Mouse (Mus musculus) layer of hippocampus, postnatal 36 days (tissue): ENCODE data around the gene Cmas. TPM values are rescaled to one million over a fixed set of nuclear protein-coding genes. Genes with fewer than 3 reads are reported as not detected.

ENCODE experiments used
- DNase-seq, 2 experiments: peaks; one replicate each; pipeline ENCODE4 v3.0.0; 2022
- total RNA-seq, 2 experiments: library from RNA; stranded (reverse); gene quantifications; 2 replicates each; pipeline ENCODE4 v1.2.3; 2021

Gene Cmas
- total RNA-seq: 100 to 1,000 TPM in 1 of 2 experiments, 10 to 100 TPM in 1; 93.1 to 101 TPM

DNA sequence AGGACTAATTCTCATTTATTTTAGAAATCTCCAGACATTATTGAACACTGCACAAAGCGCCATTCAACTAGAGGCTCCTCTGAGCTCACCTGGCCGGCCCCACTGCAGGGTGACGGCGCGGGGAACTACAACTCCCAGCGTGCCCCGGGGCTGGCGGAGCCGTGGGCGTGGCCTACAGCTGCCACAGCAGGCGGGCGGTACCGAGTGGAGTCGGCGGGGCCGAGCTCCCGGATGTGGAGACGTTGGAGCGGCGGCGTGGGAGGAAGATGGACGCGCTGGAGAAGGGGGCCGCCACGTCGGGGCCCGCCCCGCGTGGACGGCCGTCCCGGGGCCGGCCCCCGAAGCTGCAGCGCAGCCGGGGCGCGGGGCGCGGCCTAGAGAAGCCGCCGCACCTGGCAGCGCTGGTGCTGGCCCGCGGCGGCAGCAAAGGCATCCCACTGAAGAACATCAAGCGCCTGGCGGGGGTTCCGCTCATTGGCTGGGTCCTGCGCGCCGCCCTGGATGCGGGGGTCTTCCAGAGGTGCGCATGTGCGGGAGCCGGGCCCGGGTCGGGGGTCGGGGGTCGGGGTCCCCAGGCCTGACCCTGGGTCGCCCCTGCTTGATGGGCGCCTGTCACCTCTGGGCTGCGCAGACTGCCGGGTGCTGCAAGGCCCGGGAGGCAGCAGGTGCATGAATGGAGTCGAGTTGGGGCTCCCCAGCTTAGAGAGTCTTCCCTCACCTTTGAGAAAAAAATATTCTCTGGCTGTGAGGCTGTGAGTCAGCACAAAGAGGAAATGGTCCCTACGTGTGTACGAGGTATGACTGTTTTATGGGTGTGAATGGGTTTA lies at the start of gene Cmas:
Cmas (plus strand) TSS at position 180 of the 827 bp plus-strand sequence.
- peak; percentile 86 to 88 for DNase-seq

DNA sequence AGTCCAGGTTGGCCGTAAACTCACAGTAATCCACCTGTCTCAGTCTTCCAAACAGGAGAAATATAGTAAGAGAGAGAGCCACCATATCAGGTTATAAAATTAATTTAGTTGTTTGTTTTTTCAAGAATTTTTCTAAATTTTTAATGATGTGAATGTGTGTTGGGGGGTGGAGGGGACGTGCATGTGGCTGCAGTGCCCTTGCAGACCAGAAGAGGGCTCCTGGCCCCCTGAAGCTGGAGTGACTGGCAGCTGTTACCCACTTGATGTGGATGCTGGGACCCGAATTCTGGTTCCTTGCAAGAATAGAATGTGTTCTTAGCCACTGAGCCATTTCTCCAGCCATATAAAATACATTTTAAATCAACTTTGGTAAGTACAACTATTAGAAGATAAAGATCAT lies 49.8 kb upstream of the Cmas start:
- DNase-seq: no peak

DNA sequence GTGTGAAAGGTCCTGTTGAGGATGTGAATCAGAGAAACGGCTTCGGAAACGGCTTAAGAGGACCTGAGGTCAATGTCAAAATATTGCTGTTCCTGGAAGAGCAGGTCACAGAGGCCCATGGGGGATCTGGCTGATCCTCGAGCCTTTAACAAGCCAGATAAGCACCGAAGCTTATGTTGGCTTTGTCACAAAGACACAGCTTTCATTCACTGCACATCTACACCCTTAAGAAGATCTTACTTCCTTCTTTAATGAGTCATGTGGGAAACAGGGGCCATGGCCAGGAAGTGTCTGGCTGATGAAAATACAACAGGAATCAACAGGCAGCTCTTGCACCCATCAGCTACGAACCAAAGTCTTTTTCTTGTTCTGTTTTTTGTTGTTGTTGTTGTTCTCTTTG lies 48.1 kb upstream of the Cmas start:
- no peak for DNase-seq

DNA sequence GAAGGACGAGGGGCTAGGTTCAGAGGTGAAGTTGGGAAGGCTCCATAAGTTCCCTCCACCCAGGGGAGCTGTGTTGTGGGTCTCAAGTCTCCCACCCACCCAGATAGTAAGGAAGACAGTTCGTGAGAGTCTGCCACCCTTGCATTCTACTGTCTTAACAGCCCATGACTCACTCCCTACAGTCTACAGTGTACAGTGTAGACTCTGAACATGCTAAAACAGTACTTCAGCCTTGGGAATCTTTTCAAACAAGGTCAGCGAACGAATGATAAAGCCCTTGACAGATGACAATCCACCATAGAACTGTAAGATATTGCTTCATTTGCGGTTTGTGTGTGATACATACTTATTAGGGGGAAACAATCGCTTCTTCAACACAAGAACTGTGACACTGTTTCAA lies 45.8 kb upstream of the Cmas start:
- DNase-seq: no peak

DNA sequence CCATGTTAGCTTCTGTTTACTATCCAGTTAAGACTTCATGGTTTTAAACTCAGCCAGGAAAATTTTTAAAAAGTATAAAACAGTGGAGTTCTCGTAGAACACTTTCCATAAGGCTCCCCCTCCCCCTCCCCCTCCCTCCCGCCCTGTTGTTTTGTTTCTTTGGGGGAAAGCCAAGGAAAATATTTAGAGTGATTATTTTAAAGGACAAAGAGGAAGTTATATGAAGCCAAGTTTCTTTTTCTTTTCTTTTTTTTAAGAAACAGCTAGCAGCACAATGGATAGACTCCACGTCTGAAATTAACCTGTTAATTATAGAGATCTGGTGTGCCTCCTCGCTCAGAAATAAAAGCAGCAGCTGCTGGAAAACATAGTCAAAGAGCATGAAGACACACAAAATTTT lies 45.4 kb upstream of the Cmas start:
- DNase-seq: no peak

DNA sequence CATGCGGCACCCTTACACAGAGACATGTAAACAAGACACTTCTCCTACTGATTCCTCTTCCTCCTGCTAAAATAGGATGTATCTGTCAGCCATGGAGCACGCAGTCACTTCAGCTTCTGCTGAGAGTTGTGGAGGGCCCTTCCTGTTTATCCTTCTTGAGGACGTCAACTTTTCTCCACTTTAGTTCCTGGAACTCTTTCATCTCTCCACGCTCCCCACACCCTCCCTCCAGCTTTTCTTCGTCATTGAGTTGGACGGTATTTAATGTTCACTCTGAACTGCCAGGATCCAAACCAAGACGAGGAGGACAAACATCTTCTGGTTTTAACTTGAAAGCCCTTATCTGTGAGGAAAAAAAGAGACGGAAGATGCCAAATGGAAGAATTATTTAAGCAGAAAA lies 41.5 kb upstream of the Cmas start:
- DNase-seq: no peak

DNA sequence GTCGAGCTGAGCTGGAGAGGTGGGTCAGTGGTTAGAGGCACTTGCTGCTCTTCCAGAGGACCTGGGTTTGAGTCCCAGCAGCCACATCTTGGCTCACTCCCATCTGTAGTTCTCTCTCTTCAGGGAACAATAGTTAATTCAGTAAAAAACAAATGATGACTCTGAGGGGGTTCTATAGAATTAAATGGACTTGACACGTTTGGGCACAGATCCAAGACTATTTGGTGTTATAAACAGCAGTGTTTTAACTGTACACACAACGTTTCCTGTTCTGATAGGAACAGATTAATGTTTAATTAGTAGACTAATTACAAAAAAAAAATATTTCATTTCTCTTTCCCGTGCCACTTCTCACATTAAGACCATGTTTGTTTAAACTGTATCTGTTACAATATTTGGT lies 39.3 kb upstream of the Cmas start:
- DNase-seq: no peak

DNA sequence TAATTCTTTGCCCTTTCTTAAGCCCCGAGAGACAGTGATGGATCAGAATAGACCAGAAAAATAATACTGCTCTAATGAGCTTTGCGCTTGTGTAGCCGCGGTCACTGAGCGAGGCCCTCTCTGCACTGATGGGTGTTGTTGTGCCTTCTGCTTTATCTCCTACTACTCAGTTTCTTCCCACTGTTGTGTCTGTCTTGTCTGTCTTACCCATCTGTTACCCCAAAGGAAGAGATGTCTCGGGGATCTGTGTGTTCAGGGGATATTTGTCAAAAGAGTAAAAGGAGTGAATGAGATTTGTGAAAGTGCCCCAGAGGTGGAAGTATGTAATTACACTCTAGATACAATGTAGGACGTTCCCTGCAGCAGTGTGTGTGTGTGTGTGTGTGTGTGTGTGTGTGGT lies 38.3 kb upstream of the Cmas start:
- no peak for DNase-seq

DNA sequence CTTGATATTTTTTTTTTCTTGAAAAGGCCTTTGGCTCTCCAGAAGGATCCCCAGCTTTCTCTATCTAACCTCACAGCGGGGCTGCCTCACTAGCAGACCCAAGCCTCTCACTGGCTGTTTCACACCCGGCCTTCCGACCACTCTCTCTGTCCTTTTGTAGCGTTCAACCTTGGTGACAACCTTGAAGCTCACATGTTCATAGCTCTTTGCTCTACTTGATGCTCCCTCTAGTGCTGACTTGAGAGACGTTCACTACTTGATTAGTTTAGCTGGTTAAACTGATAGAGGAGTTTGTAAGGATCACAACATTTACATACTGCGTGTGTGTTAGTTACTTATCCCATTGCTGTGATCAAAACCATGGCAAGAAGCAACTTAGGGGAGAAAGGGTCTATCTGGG lies 35.8 kb upstream of the Cmas start:
- no peak for DNase-seq

DNA sequence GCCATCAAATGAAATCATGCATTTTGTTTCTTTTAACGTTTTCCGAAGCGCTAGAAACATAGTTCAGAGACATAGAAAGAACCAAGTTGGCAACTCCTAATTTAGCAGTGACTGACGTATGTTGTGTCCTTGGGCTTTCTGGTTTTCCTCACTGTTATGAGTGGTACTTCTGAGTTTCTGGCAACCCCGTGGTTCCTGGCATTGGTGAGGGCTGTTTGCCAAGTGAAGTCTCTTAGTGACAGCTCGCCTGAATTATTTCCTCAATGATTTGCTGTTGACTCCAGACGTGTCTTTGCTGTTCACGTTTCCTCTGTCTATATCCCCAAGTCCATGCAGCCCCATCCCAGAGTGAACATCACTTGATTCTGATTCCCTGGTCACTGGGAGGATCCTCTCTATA lies 34.8 kb upstream of the Cmas start:
- DNase-seq: no peak

DNA sequence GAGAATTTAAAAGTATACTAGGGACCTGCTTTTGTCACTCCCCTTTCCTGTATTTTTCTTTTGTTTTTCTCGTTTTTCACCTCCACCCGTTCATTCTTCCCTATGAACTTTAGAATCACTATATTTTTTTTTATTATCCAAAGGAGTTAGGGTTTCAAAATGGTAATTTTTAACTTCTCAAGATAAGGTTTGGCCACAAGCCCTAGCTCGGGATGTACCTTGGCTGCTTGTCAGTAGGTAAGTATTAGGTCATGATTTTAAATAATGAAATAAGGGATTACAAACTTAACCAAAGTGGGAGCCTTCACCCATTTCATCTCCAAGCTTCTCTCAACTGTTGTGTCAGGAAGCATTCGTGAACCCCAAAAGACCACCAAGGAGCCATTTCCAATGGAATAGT lies 30.5 kb upstream of the Cmas start:
- no peak for DNase-seq

DNA sequence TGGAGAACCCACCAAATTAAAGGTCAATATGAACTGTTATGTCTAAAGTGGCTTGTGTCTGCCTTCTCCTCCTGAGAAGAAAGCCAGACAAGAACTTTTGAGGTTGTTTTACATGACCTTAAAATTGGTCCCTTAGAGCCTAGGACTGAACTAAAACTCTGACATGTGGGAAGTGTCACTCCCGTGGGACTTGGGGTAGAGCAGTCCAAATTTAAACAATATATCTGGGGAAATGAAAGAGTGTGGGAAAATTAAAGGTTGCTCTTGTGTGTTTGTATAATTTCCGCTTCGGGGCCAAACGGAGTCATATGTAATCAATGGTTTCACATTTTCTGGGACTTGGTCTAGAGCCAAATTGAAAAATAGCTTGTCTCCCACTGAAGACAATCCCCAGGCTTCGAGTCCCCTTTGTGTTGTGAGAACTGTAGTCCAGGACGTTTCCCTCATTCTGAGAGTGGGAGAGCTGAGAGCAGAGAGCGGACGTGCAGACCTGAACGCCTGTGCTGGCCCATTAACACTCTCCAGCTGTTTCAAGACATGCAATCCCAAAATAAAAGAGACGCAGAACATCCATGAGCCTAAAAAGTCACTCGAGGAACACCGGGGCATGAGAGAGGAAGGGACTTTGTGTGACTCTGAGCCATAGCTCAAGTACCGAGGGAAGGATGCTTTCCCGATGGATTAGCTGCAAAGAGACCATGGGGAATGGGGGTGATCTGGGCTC lies 23.8 kb upstream of the Cmas start:
- DNase-seq: no peak

DNA sequence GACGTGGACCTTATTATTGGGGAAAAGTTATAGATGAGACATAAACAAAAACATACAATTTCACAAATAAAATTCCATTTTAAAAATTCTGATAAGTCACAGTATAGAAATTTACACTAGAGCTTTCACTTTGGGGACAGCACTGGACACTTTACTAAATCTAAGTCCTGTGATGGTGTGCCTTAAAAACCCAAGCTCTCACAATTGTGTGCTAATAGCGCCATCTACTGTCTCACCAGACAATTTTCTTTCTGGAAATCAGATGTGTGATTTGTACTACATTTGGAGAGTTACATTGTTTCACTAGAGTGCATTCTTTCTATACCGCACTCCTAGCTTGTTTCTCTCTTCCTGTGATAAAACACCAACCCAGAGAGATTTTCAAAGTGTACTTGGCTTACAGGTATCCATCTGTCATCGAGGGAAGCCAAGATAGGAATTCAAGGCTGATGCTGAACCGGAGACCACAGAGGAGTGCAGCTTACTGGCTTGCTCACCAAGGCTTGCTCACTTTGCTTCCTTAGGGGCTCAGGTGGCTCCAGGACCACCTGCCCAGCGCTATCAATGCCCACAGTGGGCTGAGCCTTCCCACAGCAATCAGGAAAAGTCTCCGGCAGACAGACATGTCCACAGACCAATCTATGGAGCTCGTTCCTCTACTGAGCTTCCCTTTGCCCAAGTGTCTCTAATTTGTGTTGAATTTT lies 21.0 kb upstream of the Cmas start:
- no peak for DNase-seq

DNA sequence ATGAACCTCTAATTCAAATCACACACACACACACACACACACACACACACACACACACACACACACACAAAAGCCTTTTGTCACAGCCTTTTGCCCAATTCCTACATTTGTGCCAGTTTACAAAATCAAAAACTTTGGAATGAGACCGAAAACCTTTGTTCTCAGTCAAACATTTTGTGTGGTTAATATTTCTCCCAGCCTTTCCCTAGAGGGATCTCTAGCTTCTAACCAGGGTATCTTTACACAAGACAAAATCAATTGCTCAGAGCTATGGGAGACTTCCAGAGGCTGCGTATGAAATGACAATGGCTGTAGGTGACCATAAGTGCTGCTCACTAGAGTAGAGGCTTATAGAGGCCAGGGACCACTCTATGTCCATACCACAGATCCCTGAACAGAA lies 18.3 kb upstream of the Cmas start:
- no peak for DNase-seq

DNA sequence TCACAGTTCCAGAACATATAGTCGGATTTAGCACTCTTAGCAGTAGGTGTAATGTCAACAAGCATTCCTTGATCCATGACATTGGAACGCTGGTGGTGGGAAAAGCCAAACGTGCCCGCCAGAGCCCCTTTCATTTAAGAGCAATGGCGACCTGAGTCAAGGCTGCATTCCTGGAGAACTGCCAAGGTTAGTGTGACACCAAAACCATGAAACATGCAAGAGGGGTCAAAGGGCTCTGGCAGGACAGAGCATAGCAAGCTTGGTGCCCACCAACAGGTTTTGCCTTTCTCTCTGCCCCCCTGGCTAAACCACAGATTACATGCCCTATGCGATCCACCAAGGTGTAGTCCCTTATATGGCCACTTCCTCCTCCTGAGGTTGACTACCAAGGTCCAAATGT lies 17.8 kb upstream of the Cmas start:
- DNase-seq: no peak

DNA sequence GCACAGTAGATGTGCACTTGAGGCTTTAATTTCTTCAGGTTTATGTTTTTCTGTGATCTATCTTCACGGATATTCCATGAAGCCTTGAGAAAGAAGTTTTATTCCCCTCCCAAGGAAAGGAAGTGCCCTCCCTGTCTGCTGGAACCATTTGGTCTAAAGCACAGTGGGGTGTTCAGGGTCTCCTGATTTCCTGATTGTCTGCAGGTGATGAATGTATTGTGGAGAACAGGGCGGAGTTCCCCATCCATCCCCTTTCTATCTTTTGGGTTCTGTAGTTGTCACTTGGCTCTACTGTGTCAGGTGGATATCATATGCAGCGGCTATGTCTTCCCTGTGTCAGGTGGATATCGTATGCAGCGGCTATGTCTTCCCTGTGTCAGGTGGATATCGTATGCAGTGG lies 14.7 kb upstream of the Cmas start:
- no peak for DNase-seq

DNA sequence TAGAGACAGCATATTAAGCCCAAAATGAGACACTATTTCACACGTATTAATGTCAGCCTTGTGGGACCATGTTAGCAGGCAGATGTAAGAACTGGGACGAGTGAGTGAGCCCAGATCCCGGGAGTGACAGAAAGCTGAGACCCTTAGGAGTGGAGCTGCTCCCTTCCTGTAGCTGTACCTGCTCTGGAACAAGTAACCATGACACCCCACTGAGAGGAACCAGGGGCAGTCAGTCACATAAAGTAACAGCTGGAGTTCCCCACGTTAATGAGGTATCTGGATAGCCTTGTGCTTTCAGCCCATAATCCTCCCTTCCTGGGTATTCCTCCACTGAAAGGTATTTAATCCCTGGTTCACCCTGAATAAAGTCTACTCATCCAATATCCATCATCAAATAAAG lies 13.3 kb upstream of the Cmas start:
- DNase-seq: no peak

DNA sequence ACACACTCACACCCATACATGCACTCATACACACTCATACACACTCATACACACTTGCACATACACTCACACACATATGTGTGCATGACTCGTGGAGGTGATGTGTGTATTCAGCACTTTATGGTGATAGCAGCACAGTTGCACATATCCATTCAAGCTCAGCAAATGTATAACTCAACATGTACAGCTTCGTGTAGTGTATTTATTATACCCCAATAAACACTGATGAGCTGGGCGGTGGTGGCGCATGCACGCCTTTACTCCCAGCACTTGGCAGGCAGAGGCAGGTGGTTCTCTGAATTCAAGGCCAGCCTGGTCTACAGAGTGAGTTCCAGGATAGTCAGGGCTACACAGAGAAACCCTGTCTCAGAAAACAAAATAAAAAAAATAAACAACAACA lies 11.0 kb upstream of the Cmas start:
- no peak for DNase-seq

DNA sequence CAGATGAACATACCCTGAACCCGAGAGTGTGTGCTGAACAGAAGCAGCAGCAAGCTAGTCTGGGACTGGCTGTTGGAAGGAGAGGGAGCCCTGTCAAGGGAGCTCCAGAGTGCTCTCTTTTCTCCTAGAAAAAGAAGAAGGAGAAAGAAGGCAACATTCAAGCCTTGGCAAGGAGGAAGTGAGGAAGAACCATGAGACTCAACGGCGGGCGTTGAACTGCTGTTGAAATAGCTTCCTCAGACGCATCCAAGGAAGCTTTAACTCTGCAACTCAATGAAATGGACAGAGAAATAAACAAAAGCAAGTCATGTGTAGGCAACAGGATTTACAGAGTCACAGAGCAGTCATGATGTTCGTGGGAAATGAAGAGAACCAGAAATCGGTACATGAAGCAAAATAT lies 9.7 kb upstream of the Cmas start:
- DNase-seq: no peak

DNA sequence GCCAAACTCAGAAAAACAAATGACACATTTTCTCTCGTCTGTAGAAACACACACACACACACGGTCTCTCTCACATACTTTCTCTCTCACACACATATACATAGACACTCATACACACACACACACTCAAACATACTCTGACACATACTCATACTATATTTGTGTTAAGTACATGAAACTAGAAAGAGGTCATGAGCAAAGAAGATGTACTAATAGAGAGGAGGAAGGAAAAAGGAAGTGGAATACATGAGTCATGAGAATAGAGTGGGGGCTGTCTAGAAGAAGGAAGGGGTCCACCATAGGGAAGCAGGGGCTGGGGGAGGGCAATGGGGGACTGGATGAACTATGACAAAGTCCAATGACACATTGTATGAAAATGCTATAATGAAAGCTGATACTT lies 9.3 kb upstream of the Cmas start:
- no peak for DNase-seq

DNA sequence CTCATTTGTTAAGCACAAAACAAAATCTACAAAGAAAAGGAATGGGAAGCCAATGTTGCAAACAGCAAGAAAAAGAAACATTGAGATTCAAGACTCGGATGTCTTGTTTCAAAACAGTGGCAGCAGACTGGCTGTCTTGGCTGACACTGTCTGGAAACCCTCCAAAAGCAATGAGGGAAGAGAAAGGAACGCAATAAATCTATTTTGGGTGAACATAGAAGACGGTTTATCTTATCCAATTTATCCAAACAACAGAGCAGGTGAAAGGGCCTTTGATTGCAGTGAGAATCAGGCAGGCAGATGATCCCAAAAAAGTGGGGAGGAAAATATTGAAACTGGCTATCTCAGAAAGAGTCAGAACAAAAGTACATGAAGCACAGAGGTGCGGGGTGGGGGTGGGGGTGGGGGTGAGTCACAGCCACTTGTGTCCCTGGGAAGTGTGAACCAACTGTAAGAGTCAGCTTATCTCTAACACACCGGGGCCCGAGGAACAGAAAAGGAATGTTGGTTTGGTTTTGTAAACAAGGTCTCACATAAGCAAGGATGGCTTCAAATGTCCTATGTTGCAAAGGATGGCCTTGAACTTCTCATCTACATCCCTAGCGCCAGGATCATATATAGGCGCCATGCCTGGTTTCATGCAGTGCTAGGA lies 8.3 kb upstream of the Cmas start:
- DNase-seq: no peak

DNA sequence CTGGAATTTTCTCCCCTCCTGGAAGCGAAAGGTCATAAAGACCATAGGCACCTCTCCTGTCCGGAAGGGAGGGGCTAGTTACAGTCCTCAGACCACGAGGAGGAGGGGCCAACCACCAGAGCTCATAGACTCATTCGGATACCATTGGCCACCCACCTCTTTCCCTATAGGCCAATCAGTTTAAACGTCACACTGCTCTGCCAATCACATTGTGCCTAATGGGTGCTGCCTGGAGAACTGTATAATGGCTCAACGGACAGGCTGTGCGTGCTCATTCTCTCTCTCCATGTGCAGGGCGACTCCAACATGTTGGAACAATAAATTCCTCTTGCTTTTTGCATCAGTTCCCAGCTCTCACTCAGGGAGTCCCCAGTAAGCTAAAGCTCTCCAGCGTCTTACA lies 5.1 kb upstream of the Cmas start:
- DNase-seq: no peak
